Mouse (Mus musculus) heart, embryonic 16.5 days (tissue): ENCODE data around the gene Srsf2. TPM values are rescaled to one million over a fixed set of nuclear protein-coding genes. Genes with fewer than 3 reads are reported as not detected.
A peak's percentile ranks its signal among the peaks of the same experiment; 100 is the strongest.

Experiments
- ATAC-seq: fragments of 200-750 bp; cut with Nextera tagmentation; replicated peaks from 2 replicates; pipeline ENCODE4 v1.8.0; 2017; ENCODE audit warnings: moderate number of reproducible peaks; ENCODE audit not compliant: insufficient read depth, low FRiP score; ENCODE audit errors: extremely low read depth
- H3K27ac ChIP-seq: fragments of 300-500 bp; sonication (generic); 2 replicates; pipeline ENCODE4 v1.5.1; 2014; ENCODE audit warnings: mild to moderate bottlenecking, low read length, control low read depth, moderate library complexity
- H3K27me3 ChIP-seq: fragments of 300-500 bp; sonication (generic); 2 replicates; pipeline ENCODE4 v1.6.1; 2014; ENCODE audit warnings: low read length, mixed read lengths; ENCODE audit not compliant: control insufficient read depth, insufficient read depth
- H3K36me3 ChIP-seq: fragments of 300-500 bp; sonication (generic); 2 replicates; pipeline ENCODE4 v1.6.1; 2014; ENCODE audit not compliant: control insufficient read depth, insufficient read depth
- H3K4me1 ChIP-seq: fragments of 300-500 bp; sonication (generic); 2 replicates; pipeline ENCODE4 v1.6.1; 2014; ENCODE audit warnings: low read length, mixed read lengths; ENCODE audit not compliant: control insufficient read depth, insufficient read depth
- H3K4me2 ChIP-seq: fragments of 300-500 bp; sonication (generic); 2 replicates; pipeline ENCODE4 v1.6.1; 2014; ENCODE audit warnings: low read depth, mild to moderate bottlenecking, control low read depth, low read length
- H3K4me3 ChIP-seq: fragments of 300-500 bp; sonication (generic); 2 replicates; pipeline ENCODE4 v1.5.1; 2014; ENCODE audit warnings: mild to moderate bottlenecking, control low read depth, low read length
- H3K9ac ChIP-seq: fragments of 300-500 bp; sonication (generic); 2 replicates; pipeline ENCODE4 v1.6.1; 2014; ENCODE audit warnings: low read length, control low read depth
- H3K9me3 ChIP-seq: fragments of 300-500 bp; sonication (generic); replicated peaks from 2 replicates; pipeline ENCODE4 v1.6.1; 2016; ENCODE audit warnings: low read length; ENCODE audit not compliant: control insufficient read depth
- WGBS: fragments of 180-500 bp; shearing (Covaris S2); extraction: QIAGEN DNeasy Blood & Tissue Kit; methylation state at CpG from one replicate; pipeline ENCODE4 v1.1.7; 2014; 5-methylcytosine and 5-hydroxymethylcytosine counted together
- polyA plus RNA-seq: library from polyadenylated mRNA; unstranded; fragments of >200 nt; fragmentation: Nextera tagmentation; extraction: Ambion mirVana; gene quantifications from 2 replicates; pipeline ENCODE4 v1.2.1, GENCODE M21; 2015

Srsf2 gene
- polyA plus RNA-seq, 1 experiment from 2014 or later = 516 TPM

GRCm38 (mm10) chr11:116865945-116866585 is 13.2 kb upstream of the Srsf2 start:
- H3K27me3 ChIP-seq = no peaks in the 10 kb centered on the region
- H3K4me2 ChIP-seq = no peak overlapping the region
- no peak overlapping the region for H3K9ac ChIP-seq
- no peak for ATAC-seq
- no peak overlapping the region for H3K4me3 ChIP-seq
- H3K27ac ChIP-seq = no peak overlapping the region
- no peaks in the 10 kb centered on the region for H3K9me3 ChIP-seq
- H3K36me3 ChIP-seq = peaks cover 31% of the 10 kb centered on the region
- WGBS = 71% methylated on average over 12 of the region's 12 CpGs
- H3K4me1 ChIP-seq = peaks cover 22% of the 10 kb centered on the region

GRCm38 (mm10) chr11:116864444-116864843 is 11.6 kb upstream of the Srsf2 start:
- no peaks in the 10 kb centered on the region for H3K27me3 ChIP-seq
- H3K27ac ChIP-seq = peak overlapping the region; percentile 85
- 0 out of 2 replicates have a peak overlapping the region, but pooled peaks have one; percentile 1 for H3K4me2 ChIP-seq
- WGBS = 25% methylated on average over 10 of the region's 10 CpGs
- H3K9me3 ChIP-seq = no peaks in the 10 kb centered on the region
- peaks cover 34% of the 10 kb centered on the region for H3K36me3 ChIP-seq
- ATAC-seq = peak; percentile 55
- peaks cover 22% of the 10 kb centered on the region for H3K4me1 ChIP-seq
- H3K4me3 ChIP-seq = no peak overlapping the region
- H3K9ac ChIP-seq = peak overlapping the region; percentile 41

GRCm38 (mm10) chr11:116857183-116857850 is 4.4 kb upstream of the Srsf2 start:
- Histone ChIP-seq H3K9ac (0 out of 2 replicates have a peak overlapping the region, but pooled peaks have one; percentile 17), H3K27ac (no peak overlapping the region), H3K4me2 (no peak overlapping the region), H3K4me1 (peaks cover 14% of the 10 kb centered on the region), H3K27me3 (no peaks in the 10 kb centered on the region), H3K36me3 (peaks cover 21% of the 10 kb centered on the region), H3K4me3 (no peak overlapping the region), H3K9me3 (no peaks in the 10 kb centered on the region)
- 29% methylated on average over 12 of the region's 12 CpGs for WGBS
- ATAC-seq = no peak

- peak overlapping the region; percentile 74 for H3K4me2 ChIP-seq
- 21% methylated on average over 10 of the region's 10 CpGs for WGBS
- H3K9ac ChIP-seq = peak overlapping the region; percentile 92
- ATAC-seq = no peak
- no peaks in the 10 kb centered on the region for H3K9me3 ChIP-seq
- peaks cover 21% of the 10 kb centered on the region for H3K4me1 ChIP-seq
- peak overlapping the region; percentile 97 for H3K4me3 ChIP-seq
- H3K27ac ChIP-seq = peak overlapping the region; percentile 97
- H3K36me3 ChIP-seq = peaks cover 18% of the 10 kb centered on the region
- H3K27me3 ChIP-seq = no peaks in the 10 kb centered on the region
These were observed 1.4 kb upstream of the Srsf2 start for GRCm38 (mm10) chr11:116854279-116854678.

- under 1% methylated on average over 36 of the region's 36 CpGs for WGBS
- ATAC-seq = peak; percentile 88
These were observed 626 bp upstream of the Srsf2 start for GRCm38 (mm10) chr11:116853512-116853928.

GRCm38 (mm10) chr11:116852291-116852890 is 503 bp downstream of the Srsf2 start, which contains the start of gene Mfsd11:
Gene Mfsd11 (plus strand): TSS chr11:116852440.
- no peaks in the 10 kb centered on the region for H3K9me3 ChIP-seq
- peak; percentile 61 for ATAC-seq
- H3K4me2 ChIP-seq = peak within 1 kb of the TSS; percentile 74
- H3K4me1 ChIP-seq = peaks cover 18% of the 10 kb centered on the region
- H3K36me3 ChIP-seq = peaks cover 24% of the 10 kb centered on the region
- H3K27me3 ChIP-seq = no peaks in the 10 kb centered on the region
- H3K27ac ChIP-seq = peak within 1 kb of the TSS; percentile 97
- peak within 1 kb of the TSS; percentile 97 for H3K4me3 ChIP-seq
- peak within 1 kb of the TSS; percentile 99 for H3K9ac ChIP-seq
- under 1% methylated on average over 74 of the region's 91 CpGs for WGBS

More at GRCm38 (mm10) chr11:116853512-116853928, 626 bp upstream of the Srsf2 start:
- Histone ChIP-seq H3K4me2 (peak overlapping the region; percentile 74), H3K27ac (peak overlapping the region; percentile 97), H3K4me1 (peaks cover 21% of the 10 kb centered on the region), H3K4me3 (peak overlapping the region; percentile 97), H3K27me3 (no peaks in the 10 kb centered on the region), H3K9ac (peak overlapping the region; percentile 92), H3K9me3 (no peaks in the 10 kb centered on the region), H3K36me3 (peaks cover 19% of the 10 kb centered on the region)

GRCm38 (mm10) chr11:116851576-116852290 is 1.2 kb downstream of the Srsf2 start:
- Histone ChIP-seq H3K9me3 (no peaks in the 10 kb centered on the region), H3K27ac (peak overlapping the region; percentile 97), H3K36me3 (peaks cover 24% of the 10 kb centered on the region), H3K27me3 (no peaks in the 10 kb centered on the region), H3K4me3 (peak overlapping the region; percentile 97), H3K9ac (peak overlapping the region; percentile 99), H3K4me1 (peaks cover 16% of the 10 kb centered on the region), H3K4me2 (peak overlapping the region; percentile 69)
- under 1% methylated on average over 29 of the region's 29 CpGs for WGBS
- ATAC-seq = no peak

GRCm38 (mm10) chr11:116850833-116851477 is 1.9 kb downstream of the Srsf2 start:
- Histone ChIP-seq H3K9me3 (no peaks in the 10 kb centered on the region), H3K36me3 (peaks cover 24% of the 10 kb centered on the region), H3K4me1 (peaks cover 16% of the 10 kb centered on the region), H3K9ac (peak overlapping the region; percentile 99), H3K4me2 (peak overlapping the region; percentile 69), H3K4me3 (peak overlapping the region; percentile 97), H3K27me3 (no peaks in the 10 kb centered on the region), H3K27ac (peak overlapping the region; percentile 97)
- ATAC-seq = no peak
- WGBS = 22% methylated on average over 6 of the region's 6 CpGs
